Mouse (Mus musculus) hindbrain, embryonic 13.5 days (tissue): ENCODE data around the gene Ormdl1. TPM values are rescaled to one million over a fixed set of nuclear protein-coding genes. Genes with fewer than 3 reads are reported as not detected.
"Not testable (repeated sequence)": the region's sequence is repeated elsewhere in the genome, so short reads cannot be mapped to it uniquely, and the experiment has no call there.

Experiments
- ATAC-seq: fragments of 200-750 bp; cut with Nextera tagmentation; 2 replicates; pipeline ENCODE4 v1.8.0; 2017; ENCODE audit warnings: moderate TSS enrichment; ENCODE audit not compliant: low FRiP score
- H3K27ac ChIP-seq: fragments of 300-500 bp; sonication (generic); 2 replicates; pipeline ENCODE4 v1.5.1; 2015; ENCODE audit warnings: inconsistent platforms, mild to moderate bottlenecking, moderate library complexity
- H3K27me3 ChIP-seq: fragments of 300-500 bp; sonication (generic); 2 replicates; pipeline ENCODE4 v1.6.1; 2015; ENCODE audit warnings: mild to moderate bottlenecking, inconsistent platforms
- H3K36me3 ChIP-seq: fragments of 300-500 bp; sonication (generic); 2 replicates; pipeline ENCODE4 v1.6.1; 2015; ENCODE audit warnings: mild to moderate bottlenecking, inconsistent platforms
- H3K4me1 ChIP-seq: fragments of 300-500 bp; sonication (generic); replicated peaks from 2 replicates; pipeline ENCODE4 v1.6.1; 2015; ENCODE audit warnings: inconsistent platforms
- H3K4me2 ChIP-seq: fragments of 300-500 bp; sonication (generic); 2 replicates; pipeline ENCODE4 v1.6.1; 2015; ENCODE audit warnings: inconsistent platforms, mild to moderate bottlenecking, moderate library complexity
- H3K4me3 ChIP-seq: fragments of 300-500 bp; sonication (generic); 2 replicates; pipeline ENCODE4 v1.5.1; 2015; ENCODE audit warnings: mild to moderate bottlenecking, inconsistent platforms
- H3K9ac ChIP-seq: fragments of 300-500 bp; sonication (generic); 2 replicates; pipeline ENCODE4 v1.6.1; 2015; ENCODE audit warnings: mild to moderate bottlenecking, inconsistent platforms
- H3K9me3 ChIP-seq: fragments of 300-500 bp; sonication (generic); 2 replicates; pipeline ENCODE4 v1.6.1; 2016; ENCODE audit warnings: inconsistent platforms
- WGBS: fragments of 180-500 bp; shearing (Covaris S2); methylation state at CpG from one replicate; pipeline ENCODE4 v1.1.7; 2015; 5-methylcytosine and 5-hydroxymethylcytosine counted together
- polyA plus RNA-seq: library from polyadenylated mRNA; unstranded; fragments of >200 nt; fragmentation: Nextera tagmentation; extraction: Ambion mirVana; gene quantifications from 2 replicates; pipeline ENCODE4 v1.2.1, GENCODE M21; 2015

Gene Ormdl1
- 61.0 and 61.6 TPM in 2 replicates for polyA plus RNA-seq

GRCm38 (mm10) chr1:53296581-53297383 lies at the start of gene Ormdl1, which contains the start of the genes Pms1 and Gm28778:
Gene Ormdl1, plus strand, starts transcription at chr1:53297095.
Gene Pms1, minus strand, starts transcription at chr1:53297018.
Gene Gm28778, plus strand, starts transcription at chr1:53297111.
- H3K27ac ChIP-seq, result peak within 1 kb of the TSS; percentile 89
- ATAC-seq, result peak; percentile 100
- under 1% methylated on average over 65 of the region's 66 CpGs for WGBS

GRCm38 (mm10) chr1:53264958-53265612 lies 31.8 kb upstream of the Ormdl1 start:
- not testable (repeated sequence) for H3K9ac ChIP-seq, ATAC-seq, H3K4me2 ChIP-seq, H3K4me3 ChIP-seq, H3K9me3 ChIP-seq, H3K4me1 ChIP-seq, H3K27ac ChIP-seq, H3K27me3 ChIP-seq
- H3K36me3 ChIP-seq, result peaks cover 13% of the 10 kb centered on the region; the same call in 1 of the 2 replicates

More at GRCm38 (mm10) chr1:53296581-53297383, at the start of gene Ormdl1, which contains the start of the genes Pms1 and Gm28778:
- Histone ChIP-seq H3K36me3 (peaks cover 2% of the 10 kb centered on the region; the same call in 1 of the 2 replicates), H3K4me2 (peak within 1 kb of the TSS; percentile 66), H3K4me1 (peaks cover 10% of the 10 kb centered on the region), H3K9me3 (no peaks in the 10 kb centered on the region), H3K27me3 (no peaks in the 10 kb centered on the region), H3K4me3 (peak within 1 kb of the TSS; percentile 77), H3K9ac (peak within 1 kb of the TSS; percentile 77)

DNA sequence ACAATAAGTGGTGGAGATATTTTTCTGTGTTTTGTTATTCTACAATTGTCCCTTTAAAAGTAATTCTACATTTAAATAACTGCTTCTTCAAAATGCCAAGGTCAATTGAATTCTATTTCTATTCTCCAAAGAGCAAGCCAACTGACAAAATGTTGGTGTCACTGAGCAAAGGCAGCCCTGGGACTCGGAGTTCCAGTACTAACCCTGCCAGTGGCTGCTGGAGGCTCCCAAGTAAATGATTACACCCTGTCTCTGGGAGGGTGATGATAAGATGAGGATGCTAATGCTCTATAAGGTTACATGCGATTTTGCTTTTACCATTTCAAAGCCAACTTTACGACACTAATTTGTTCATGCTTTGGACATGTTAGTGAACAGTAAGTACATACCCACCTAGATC lies 27.0 kb upstream of the Ormdl1 start:
- H3K9ac ChIP-seq, result no peak overlapping the region
- H3K9me3 ChIP-seq, result no peaks in the 10 kb centered on the region
- H3K4me1 ChIP-seq, result no peaks in the 10 kb centered on the region
- H3K4me3 ChIP-seq, result no peak overlapping the region
- no peak overlapping the region for H3K27ac ChIP-seq
- ATAC-seq, result no peak
- WGBS, result 86% methylated on average over 3 of the region's 3 CpGs
- peaks cover 4% of the 10 kb centered on the region; the same call in 1 of the 2 replicates for H3K36me3 ChIP-seq
- no peaks in the 10 kb centered on the region for H3K27me3 ChIP-seq
- H3K4me2 ChIP-seq, result no peak overlapping the region

DNA sequence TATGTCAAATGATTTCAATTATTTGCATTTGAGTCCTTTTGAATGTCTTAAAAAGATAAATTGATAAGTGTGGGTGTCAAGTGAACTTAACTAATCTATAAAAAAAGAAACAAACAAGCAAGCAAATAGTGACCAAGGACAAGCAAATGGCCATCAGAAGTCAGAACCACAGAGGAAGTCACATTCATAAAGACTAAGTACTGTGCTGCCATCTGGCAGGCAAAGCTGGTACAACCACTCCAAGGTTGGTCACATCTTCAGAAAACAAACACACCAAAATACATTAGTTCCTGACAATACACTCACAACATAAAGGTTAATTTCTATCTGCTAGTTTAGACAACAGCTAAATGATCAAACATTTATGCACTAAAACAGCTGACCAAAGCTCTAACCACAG lies 24.2 kb upstream of the Ormdl1 start:
- Histone ChIP-seq H3K4me1 (no peaks in the 10 kb centered on the region), H3K9ac (no peak overlapping the region), H3K27ac (no peak overlapping the region), H3K9me3 (no peaks in the 10 kb centered on the region), H3K36me3 (no peaks in the 10 kb centered on the region), H3K4me3 (no peak overlapping the region), H3K4me2 (no peak overlapping the region), H3K27me3 (no peaks in the 10 kb centered on the region)
- ATAC-seq, result no peak

GRCm38 (mm10) chr1:53291197-53291596 lies 5.7 kb upstream of the Ormdl1 start:
- H3K9me3 ChIP-seq, result no peaks in the 10 kb centered on the region
- ATAC-seq, result no peak
- WGBS, result 84% methylated on average over 3 of the region's 3 CpGs
- no peak overlapping the region for H3K27ac ChIP-seq
- H3K27me3 ChIP-seq, result no peaks in the 10 kb centered on the region
- no peak overlapping the region for H3K4me3 ChIP-seq
- H3K4me2 ChIP-seq, result no peak overlapping the region
- H3K4me1 ChIP-seq, result no peaks in the 10 kb centered on the region
- no peaks in the 10 kb centered on the region; the same call in 1 of the 2 replicates for H3K36me3 ChIP-seq
- H3K9ac ChIP-seq, result no peak overlapping the region

DNA sequence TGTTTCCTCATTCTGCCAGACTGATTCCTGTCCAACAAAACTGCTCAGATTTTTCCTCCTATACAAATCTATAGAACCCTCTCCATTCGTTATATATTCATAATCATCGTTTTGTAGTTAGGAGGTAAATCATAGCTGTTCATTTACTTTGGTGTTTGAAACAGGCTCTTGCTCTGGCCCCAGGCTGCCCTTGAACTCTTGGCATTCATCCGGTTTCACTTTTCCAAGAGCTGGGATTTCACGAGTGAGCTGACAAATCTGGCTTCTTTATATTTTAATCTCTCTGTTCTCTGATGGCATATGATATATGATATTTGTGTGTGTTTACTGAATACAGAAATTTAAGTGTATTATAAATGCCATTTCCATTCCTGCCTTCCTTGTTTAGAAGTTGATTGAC lies 3.6 kb downstream of the Ormdl1 start:
- no peak for ATAC-seq
- H3K9ac ChIP-seq, result no peak overlapping the region
- no peak overlapping the region for H3K4me3 ChIP-seq
- peaks cover 2% of the 10 kb centered on the region; the same call in 1 of the 2 replicates for H3K36me3 ChIP-seq
- peaks cover 10% of the 10 kb centered on the region for H3K4me1 ChIP-seq
- H3K27ac ChIP-seq, result no peak overlapping the region
- no peaks in the 10 kb centered on the region for H3K27me3 ChIP-seq
- H3K9me3 ChIP-seq, result no peaks in the 10 kb centered on the region
- 88% methylated on average over 4 of the region's 4 CpGs for WGBS
- H3K4me2 ChIP-seq, result no peak overlapping the region

GRCm38 (mm10) chr1:53312989-53313967 lies 16.4 kb downstream of the Ormdl1 start, which contains the start of gene Osgepl1:
Gene Osgepl1, plus strand, starts transcription at chr1:53313624.
- 3% methylated on average over 27 of the region's 27 CpGs for WGBS
- peak within 1 kb of the TSS; percentile 65 for H3K4me2 ChIP-seq
- ATAC-seq, result peak; percentile 99
- H3K27ac ChIP-seq, result peak within 1 kb of the TSS; percentile 89
- H3K4me3 ChIP-seq, result peak within 1 kb of the TSS; percentile 66
- peak within 1 kb of the TSS; percentile 80 for H3K9ac ChIP-seq
- no peaks in the 10 kb centered on the region for H3K9me3 ChIP-seq
- peaks cover 17% of the 10 kb centered on the region for H3K36me3 ChIP-seq
- H3K4me1 ChIP-seq, result peaks cover 8% of the 10 kb centered on the region
- H3K27me3 ChIP-seq, result no peaks in the 10 kb centered on the region

DNA sequence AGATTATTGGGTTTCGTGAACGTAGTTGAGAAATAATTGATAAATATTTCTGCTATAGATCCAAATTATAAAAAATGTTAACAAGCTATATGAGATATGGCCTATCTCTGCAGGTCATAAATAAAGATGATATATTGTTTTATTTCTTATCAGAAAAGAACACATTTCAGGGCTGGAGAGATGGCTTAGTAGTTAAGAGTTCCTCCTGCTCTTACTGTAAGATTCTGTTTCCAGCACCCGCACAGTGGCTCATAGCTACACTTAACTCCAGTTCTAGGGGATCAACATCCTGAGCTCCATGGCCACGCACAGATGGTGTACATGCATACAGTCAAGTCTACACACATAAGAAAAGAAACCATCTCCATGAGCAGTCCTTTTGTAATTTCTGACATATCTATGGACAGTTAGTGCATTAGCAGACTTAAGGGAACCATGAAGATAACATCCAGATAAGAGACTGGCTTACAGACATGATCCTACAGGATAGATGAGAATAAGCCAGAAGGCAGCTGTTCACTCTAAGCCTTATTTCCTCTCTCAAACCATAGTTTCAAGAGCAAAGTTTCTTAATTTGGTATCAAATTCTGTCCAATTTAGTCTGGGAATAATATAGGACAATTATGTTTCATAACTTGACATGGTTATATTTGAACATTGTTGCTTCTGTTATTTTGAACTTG lies 24.9 kb downstream of the Ormdl1 start:
- Histone ChIP-seq H3K4me2 (no peak overlapping the region), H3K36me3 (peaks cover 39% of the 10 kb centered on the region), H3K9ac (no peak overlapping the region), H3K9me3 (no peaks in the 10 kb centered on the region), H3K4me3 (no peak overlapping the region), H3K4me1 (no peaks in the 10 kb centered on the region), H3K27ac (no peak overlapping the region), H3K27me3 (no peaks in the 10 kb centered on the region)
- no peak for ATAC-seq
- WGBS, result 96% methylated on average over 4 of the region's 4 CpGs

DNA sequence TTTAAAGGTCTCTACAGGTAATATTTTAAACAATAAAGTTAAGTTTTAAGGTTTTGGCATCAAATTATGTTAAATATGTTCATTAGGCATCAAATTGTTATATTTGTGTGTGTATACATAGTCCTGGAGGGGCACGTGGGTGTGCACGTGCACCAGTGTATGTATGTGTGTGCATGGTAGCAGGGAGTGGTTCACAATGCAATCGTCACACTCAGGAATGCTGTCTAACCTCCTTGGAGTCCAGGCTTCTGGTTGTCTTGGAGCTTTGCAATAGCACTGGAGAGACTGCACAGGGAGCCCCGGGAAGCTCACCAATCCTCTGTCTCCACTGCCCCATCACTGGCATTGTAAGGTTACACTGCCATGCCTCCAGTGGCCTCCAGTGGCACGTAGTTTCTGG lies 26.4 kb downstream of the Ormdl1 start:
- Histone ChIP-seq H3K27me3 (no peaks in the 10 kb centered on the region), H3K27ac (no peak overlapping the region), H3K4me1 (no peaks in the 10 kb centered on the region), H3K4me2 (no peak overlapping the region), H3K4me3 (no peak overlapping the region), H3K9ac (no peak overlapping the region), H3K36me3 (peaks cover 33% of the 10 kb centered on the region), H3K9me3 (no peaks in the 10 kb centered on the region)
- no peak for ATAC-seq
- 96% methylated on average over 5 of the region's 5 CpGs for WGBS

DNA sequence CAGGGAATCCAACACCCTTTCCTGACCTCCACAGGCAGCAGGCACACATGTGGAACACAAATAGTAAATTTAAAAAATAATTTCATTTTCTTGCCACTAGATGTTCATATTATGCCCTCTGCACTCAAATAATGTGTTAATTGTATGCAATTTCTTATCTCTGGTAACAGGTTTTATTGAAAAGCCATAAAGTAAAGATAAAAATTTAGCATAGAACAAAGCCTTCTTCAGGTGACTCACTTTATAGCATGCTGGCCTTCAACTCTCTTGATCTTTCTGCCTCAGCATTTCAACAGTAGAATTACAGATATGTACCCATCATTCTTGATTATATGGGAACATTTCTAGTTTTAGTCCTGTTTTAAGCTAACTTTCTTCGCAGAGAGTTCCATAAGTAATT lies 27.4 kb downstream of the Ormdl1 start:
- Histone ChIP-seq H3K27ac (no peak overlapping the region), H3K9me3 (no peaks in the 10 kb centered on the region), H3K4me1 (no peaks in the 10 kb centered on the region), H3K4me3 (no peak overlapping the region), H3K9ac (no peak overlapping the region), H3K27me3 (no peaks in the 10 kb centered on the region), H3K36me3 (peaks cover 29% of the 10 kb centered on the region), H3K4me2 (no peak overlapping the region)
- 93% methylated on average over 1 of the region's 1 CpGs for WGBS
- no peak for ATAC-seq

DNA sequence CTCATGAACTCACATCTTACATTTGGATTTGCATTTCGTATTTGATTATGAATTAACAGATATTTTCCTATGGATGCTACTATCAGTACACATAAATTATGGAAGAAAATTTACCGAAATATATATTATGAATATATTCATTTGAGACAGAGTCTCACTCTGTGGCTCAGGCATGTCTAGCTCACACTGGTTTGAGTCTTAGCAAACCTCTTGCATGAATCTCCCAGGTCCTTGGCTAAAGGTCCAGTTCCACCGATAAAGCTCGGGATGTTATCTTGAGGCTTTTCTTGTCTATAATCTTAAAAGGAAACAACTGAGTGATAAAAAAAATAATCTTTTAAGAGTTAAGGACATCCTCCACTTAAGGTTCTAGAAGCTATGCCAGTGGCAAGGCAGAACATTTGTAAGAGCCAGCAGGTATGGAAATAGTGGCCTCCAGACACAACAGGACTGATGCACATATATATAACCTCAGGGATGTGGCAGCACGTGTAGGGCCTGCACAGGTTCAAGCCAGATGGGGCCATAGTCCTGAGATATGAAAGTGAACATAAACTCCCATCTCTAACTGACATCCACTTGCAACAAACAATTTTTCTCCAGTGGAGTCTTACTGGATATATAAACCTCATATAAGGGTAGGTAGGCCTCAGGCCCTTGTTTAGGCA lies 28.1 kb downstream of the Ormdl1 start:
- Histone ChIP-seq H3K27me3 (no peaks in the 10 kb centered on the region), H3K36me3 (peaks cover 28% of the 10 kb centered on the region), H3K4me2 (no peak overlapping the region), H3K9ac (no peak overlapping the region), H3K4me3 (no peak overlapping the region), H3K4me1 (no peaks in the 10 kb centered on the region), H3K9me3 (no peaks in the 10 kb centered on the region), H3K27ac (no peak overlapping the region)
- WGBS, result 96% methylated on average over 5 of the region's 5 CpGs
- ATAC-seq, result no peak
